Mouse (Mus musculus) liver, embryonic 14.5 days (tissue): Measurements from ENCODE around the gene Smtn.

Experiments
- CTCF ChIP-seq: IDR thresholded peaks from 2 replicates; pipeline ENCODE4 v1.5.1; 2016; ENCODE audit warnings: antibody characterized with exemption, low read depth, control low read depth
- EP300 ChIP-seq: IDR thresholded peaks from 2 replicates; pipeline ENCODE4 v1.6.1; 2016; ENCODE audit warnings: antibody characterized with exemption, low read depth

GRCm38 (mm10) chr11:3575238-3575637 lies 34.8 kb upstream of the Smtn start:
- TF ChIP-seq CTCF (no peak), EP300 (no peak)
